Mouse (Mus musculus): ENCODE results near the gene Cradd. TPM values are rescaled to one million over a fixed set of nuclear protein-coding genes. Genes with fewer than 3 reads are reported as not detected.

Gene Cradd
- total and polyA plus RNA-seq, 2 experiments: 8.9 to 24.7 TPM

DNA sequence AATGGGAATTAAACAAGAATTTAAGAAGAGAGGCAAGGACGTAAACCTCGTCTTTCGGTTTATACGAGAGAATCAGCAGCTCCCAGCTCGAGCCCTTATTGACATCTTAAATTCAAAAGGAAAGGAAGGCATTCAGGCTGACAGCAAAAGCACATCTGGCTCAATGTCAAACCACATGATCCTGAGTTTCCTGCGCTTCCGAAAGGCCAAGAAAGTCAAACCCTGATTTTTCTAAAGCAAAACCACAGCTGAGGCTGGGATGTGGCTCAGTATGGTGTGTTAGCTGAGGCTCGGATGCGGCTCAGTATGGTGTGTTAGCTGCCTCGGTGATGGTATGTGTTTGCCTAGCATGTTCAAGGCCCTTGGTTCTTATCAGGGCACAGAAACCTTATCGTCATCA is 26.9 kb downstream of the Cradd start:
- H3K36me3 ChIP-seq (ENCODE audit: control insufficient read depth, insufficient read depth, low read length): no peaks in the 10 kb centered on the region
- H3K79me2 ChIP-seq (ENCODE audit: control insufficient read depth, insufficient read depth, low read length): peaks cover 5% of the 10 kb centered on the region; the same call in 1 of the 2 replicates
- H3K4me3 ChIP-seq (ENCODE audit: insufficient read depth, low read depth, low read length): no peak overlapping the region
- TF ChIP-seq CTCF (IDR thresholded peaks at IDR 0.05; ENCODE audit: low read depth, low read length) (no peak), POLR2A (IDR thresholded peaks at IDR 0.05; ENCODE audit: extremely low read depth, insufficient read depth, low read length) (no peak)
- WGBS: 72% methylated on average over 11 of the region's 11 CpGs
- peak overlapping the region; percentile 66 for H3K27ac ChIP-seq (replicated peaks; ENCODE audit: insufficient read depth, low read depth, low read length)
- no peak overlapping the region for H3K9ac ChIP-seq (ENCODE audit: low read depth, low read length)
- H3K4me1 ChIP-seq (ENCODE audit: control insufficient read depth, insufficient read depth, low read length): peaks cover 3% of the 10 kb centered on the region; the same call in 1 of the 2 replicates
- no peaks in the 10 kb centered on the region for H3K27me3 ChIP-seq (ENCODE audit: control insufficient read depth, insufficient read depth, low read length)
- peak; percentile 43 for DNase-seq (ENCODE audit: extremely low read depth, low read depth, low spot score)

DNA sequence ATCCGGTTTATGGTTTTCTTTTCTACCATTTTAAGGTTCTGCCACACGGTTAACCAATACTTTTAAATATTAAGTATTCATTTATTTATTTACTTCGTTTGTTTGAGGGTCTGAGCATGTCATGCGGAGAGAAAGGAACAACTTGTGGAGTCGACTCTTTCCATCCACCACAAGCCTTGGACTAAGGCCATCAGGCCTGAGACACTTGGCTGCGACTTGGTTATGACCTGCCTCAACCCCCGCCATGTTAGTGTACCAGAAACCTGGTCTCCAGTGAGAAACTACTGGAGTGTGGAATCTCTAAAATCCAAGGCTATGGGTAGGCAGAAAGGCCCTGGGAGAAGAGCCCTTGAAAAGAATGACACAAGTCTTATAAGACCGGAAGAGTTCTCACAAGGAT is 30.7 kb downstream of the Cradd start:
- DNase-seq (ENCODE audit: extremely low read depth, low read depth, low spot score): no peak
- Histone ChIP-seq H3K79me2 (ENCODE audit: control insufficient read depth, insufficient read depth, low read length) (no peaks in the 10 kb centered on the region; the same call in 1 of the 2 replicates), H3K4me3 (ENCODE audit: insufficient read depth, low read depth, low read length) (no peak overlapping the region), H3K27me3 (ENCODE audit: control insufficient read depth, insufficient read depth, low read length) (no peaks in the 10 kb centered on the region), H3K36me3 (ENCODE audit: control insufficient read depth, insufficient read depth, low read length) (no peaks in the 10 kb centered on the region), H3K9ac (ENCODE audit: low read depth, low read length) (no peak overlapping the region), H3K4me1 (ENCODE audit: control insufficient read depth, insufficient read depth, low read length) (peaks cover 3% of the 10 kb centered on the region; the same call in 1 of the 2 replicates), H3K27ac (replicated peaks; ENCODE audit: insufficient read depth, low read depth, low read length) (no peak overlapping the region)
- WGBS: 95% methylated on average over 8 of the region's 8 CpGs
- no peak for TF ChIP-seq POLR2A (IDR thresholded peaks at IDR 0.05; ENCODE audit: extremely low read depth, insufficient read depth, low read length)
- TF ChIP-seq CTCF (IDR thresholded peaks at IDR 0.05; ENCODE audit: low read depth, low read length): no peak

DNA sequence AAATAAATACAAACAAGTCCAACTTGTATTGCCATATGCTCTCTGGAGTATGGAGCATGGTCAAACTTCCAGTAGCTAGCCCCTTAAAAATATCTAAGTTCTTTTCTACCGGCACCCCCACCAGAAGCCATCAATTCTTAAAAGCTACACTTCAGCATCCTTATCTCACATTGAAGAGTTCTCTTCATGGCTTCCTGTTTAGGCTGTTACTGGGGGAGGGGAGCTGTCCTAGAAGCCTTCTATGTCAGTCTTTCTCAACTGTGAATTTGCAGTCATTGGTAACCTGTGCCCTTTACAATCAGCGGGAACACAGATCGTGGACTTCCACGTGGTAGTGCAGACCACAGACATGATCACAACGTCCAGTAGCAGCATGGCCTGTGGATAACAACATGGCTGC is 31.7 kb downstream of the Cradd start:
- Histone ChIP-seq H3K36me3 (ENCODE audit: control insufficient read depth, insufficient read depth, low read length) (no peaks in the 10 kb centered on the region), H3K4me1 (ENCODE audit: control insufficient read depth, insufficient read depth, low read length) (peaks cover 3% of the 10 kb centered on the region; the same call in 1 of the 2 replicates), H3K27me3 (ENCODE audit: control insufficient read depth, insufficient read depth, low read length) (no peaks in the 10 kb centered on the region), H3K4me3 (ENCODE audit: insufficient read depth, low read depth, low read length) (no peak overlapping the region), H3K79me2 (ENCODE audit: control insufficient read depth, insufficient read depth, low read length) (peaks cover 5% of the 10 kb centered on the region; the same call in 1 of the 2 replicates), H3K9ac (ENCODE audit: low read depth, low read length) (no peak overlapping the region), H3K27ac (replicated peaks; ENCODE audit: insufficient read depth, low read depth, low read length) (no peak overlapping the region)
- WGBS: 73% methylated on average over 5 of the region's 5 CpGs
- DNase-seq (ENCODE audit: extremely low read depth, low read depth, low spot score): no peak
- TF ChIP-seq POLR2A (IDR thresholded peaks at IDR 0.05; ENCODE audit: extremely low read depth, insufficient read depth, low read length) (no peak), CTCF (IDR thresholded peaks at IDR 0.05; ENCODE audit: low read depth, low read length) (no peak)

DNA sequence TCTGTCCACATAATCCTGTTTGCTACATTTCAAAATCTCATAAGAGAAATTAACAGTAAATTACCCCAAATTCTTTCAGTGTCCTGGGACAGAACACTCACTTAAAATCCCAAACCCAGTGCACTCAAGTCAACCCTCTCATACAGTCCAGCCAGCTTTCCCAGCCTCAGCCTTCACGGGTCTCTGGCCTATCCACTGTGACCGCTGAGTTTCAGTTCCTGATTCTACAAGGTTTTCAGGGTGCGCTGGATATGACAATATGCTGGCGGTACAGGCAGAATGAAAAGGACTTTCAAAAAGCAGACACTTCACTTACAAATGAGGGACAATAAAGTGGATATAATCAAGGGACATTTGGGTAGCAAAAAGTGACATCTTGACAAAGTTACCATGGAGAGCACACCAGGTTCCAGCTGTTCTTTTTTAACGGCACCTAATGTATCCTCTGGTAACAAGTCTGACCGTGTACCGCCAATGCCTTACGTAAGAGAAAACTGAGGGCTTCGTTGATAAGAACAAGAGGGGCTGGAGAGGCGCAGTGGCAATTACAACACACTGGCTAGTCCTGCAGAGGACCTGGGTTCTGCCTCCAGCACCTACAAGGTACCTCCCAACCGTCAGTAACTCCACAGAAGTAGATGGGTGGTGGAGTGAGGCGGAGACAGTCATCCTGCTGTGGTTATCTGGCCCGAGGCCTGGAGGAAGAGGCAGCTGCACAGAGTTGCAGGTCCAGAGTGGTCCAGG is 32.6 kb downstream of the Cradd start:
- no peak for DNase-seq (ENCODE audit: extremely low read depth, low read depth, low spot score)
- H3K36me3 ChIP-seq (ENCODE audit: control insufficient read depth, insufficient read depth, low read length): no peaks in the 10 kb centered on the region
- H3K27ac ChIP-seq (replicated peaks; ENCODE audit: insufficient read depth, low read depth, low read length): no peak overlapping the region
- TF ChIP-seq POLR2A (IDR thresholded peaks at IDR 0.05; ENCODE audit: extremely low read depth, insufficient read depth, low read length): no peak
- no peak for TF ChIP-seq CTCF (IDR thresholded peaks at IDR 0.05; ENCODE audit: low read depth, low read length)
- WGBS: 89% methylated on average over 13 of the region's 13 CpGs
- H3K9ac ChIP-seq (ENCODE audit: low read depth, low read length): no peak overlapping the region
- no peak overlapping the region for H3K4me3 ChIP-seq (ENCODE audit: insufficient read depth, low read depth, low read length)
- H3K27me3 ChIP-seq (ENCODE audit: control insufficient read depth, insufficient read depth, low read length): no peaks in the 10 kb centered on the region
- no peaks in the 10 kb centered on the region for H3K4me1 ChIP-seq (ENCODE audit: control insufficient read depth, insufficient read depth, low read length)
- peaks cover 7% of the 10 kb centered on the region; the same call in 1 of the 2 replicates for H3K79me2 ChIP-seq (ENCODE audit: control insufficient read depth, insufficient read depth, low read length)

DNA sequence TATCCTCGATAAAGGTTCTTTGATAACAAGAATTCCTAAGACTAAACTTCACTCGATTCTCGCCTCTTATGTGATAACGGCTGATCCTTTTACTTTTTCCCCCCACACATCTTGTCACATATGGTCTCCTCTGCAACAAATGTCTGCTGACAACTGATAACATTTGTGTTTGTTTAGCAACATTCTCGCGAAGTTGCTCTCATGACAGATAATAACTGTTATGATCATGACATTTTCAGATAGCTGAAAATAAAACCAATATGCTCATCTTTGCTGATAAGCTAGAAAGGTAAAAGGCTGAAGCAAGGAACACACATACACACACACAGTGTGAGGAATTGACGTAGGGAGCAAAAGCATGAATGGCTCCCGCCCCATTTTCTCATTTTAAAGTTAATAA is 34.1 kb downstream of the Cradd start:
- no peak for DNase-seq (ENCODE audit: extremely low read depth, low read depth, low spot score)
- WGBS: 81% methylated on average over 8 of the region's 8 CpGs
- Histone ChIP-seq H3K36me3 (ENCODE audit: control insufficient read depth, insufficient read depth, low read length) (no peaks in the 10 kb centered on the region; the same call in 1 of the 2 replicates), H3K27me3 (ENCODE audit: control insufficient read depth, insufficient read depth, low read length) (no peaks in the 10 kb centered on the region), H3K27ac (replicated peaks; ENCODE audit: insufficient read depth, low read depth, low read length) (no peak overlapping the region), H3K9ac (ENCODE audit: low read depth, low read length) (no peak overlapping the region), H3K4me3 (ENCODE audit: insufficient read depth, low read depth, low read length) (no peak overlapping the region), H3K4me1 (ENCODE audit: control insufficient read depth, insufficient read depth, low read length) (no peaks in the 10 kb centered on the region), H3K79me2 (ENCODE audit: control insufficient read depth, insufficient read depth, low read length) (peaks cover 7% of the 10 kb centered on the region; the same call in 1 of the 2 replicates)
- no peak for TF ChIP-seq POLR2A (IDR thresholded peaks at IDR 0.05; ENCODE audit: extremely low read depth, insufficient read depth, low read length)
- no peak for TF ChIP-seq CTCF (IDR thresholded peaks at IDR 0.05; ENCODE audit: low read depth, low read length)

DNA sequence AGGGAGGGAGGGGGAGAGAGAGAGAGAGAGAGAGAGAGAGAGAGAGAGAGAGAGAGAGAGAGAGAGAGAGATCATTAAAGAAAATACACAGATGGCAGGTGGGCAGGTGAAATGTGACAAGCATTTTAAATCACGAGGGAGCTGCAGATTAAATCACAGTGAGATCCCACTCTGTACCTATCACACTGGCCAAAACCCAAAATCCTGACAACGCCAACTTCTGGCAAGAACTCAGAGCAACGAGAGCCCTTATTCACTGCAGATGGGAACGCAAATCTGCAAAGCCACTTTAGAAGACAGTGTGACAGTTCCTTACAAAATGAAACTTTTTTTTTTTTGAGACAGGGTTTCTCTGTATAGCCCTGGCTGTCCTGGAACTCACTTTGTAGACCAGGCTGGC is 35.7 kb downstream of the Cradd start:
- Histone ChIP-seq H3K4me1 (ENCODE audit: control insufficient read depth, insufficient read depth, low read length) (no peaks in the 10 kb centered on the region), H3K79me2 (ENCODE audit: control insufficient read depth, insufficient read depth, low read length) (peaks cover 7% of the 10 kb centered on the region; the same call in 1 of the 2 replicates), H3K27ac (replicated peaks; ENCODE audit: insufficient read depth, low read depth, low read length) (no peak overlapping the region), H3K4me3 (ENCODE audit: insufficient read depth, low read depth, low read length) (no peak overlapping the region), H3K27me3 (ENCODE audit: control insufficient read depth, insufficient read depth, low read length) (no peaks in the 10 kb centered on the region), H3K36me3 (ENCODE audit: control insufficient read depth, insufficient read depth, low read length) (no peaks in the 10 kb centered on the region; the same call in 1 of the 2 replicates), H3K9ac (ENCODE audit: low read depth, low read length) (no peak overlapping the region)
- TF ChIP-seq CTCF (IDR thresholded peaks at IDR 0.05; ENCODE audit: low read depth, low read length): no peak
- TF ChIP-seq POLR2A (IDR thresholded peaks at IDR 0.05; ENCODE audit: extremely low read depth, insufficient read depth, low read length): no peak
- DNase-seq (ENCODE audit: extremely low read depth, low read depth, low spot score): no peak
- whole genome bisulfite sequencing: 89% methylated on average over 4 of the region's 4 CpGs

All from liver, adult 2 months (tissue).